Mouse (Mus musculus) yolk sac, embryonic 10.5 days (tissue): ENCODE data around the gene Rnf150.
"Not testable (repeated sequence)": the region's sequence is repeated elsewhere in the genome, so short reads cannot be mapped to it uniquely, and the experiment has no call there.

Experiments used
- DNase-seq: peaks from one replicate; pipeline ENCODE4 v3.0.0-alpha.2; 2017; ENCODE audit warnings: low spot score

The Rnf150 gene

GRCm38 (mm10) chr8:83077329-83077728, 214.2 kb downstream of the Rnf150 start:
- no peak for DNase-seq

DNA sequence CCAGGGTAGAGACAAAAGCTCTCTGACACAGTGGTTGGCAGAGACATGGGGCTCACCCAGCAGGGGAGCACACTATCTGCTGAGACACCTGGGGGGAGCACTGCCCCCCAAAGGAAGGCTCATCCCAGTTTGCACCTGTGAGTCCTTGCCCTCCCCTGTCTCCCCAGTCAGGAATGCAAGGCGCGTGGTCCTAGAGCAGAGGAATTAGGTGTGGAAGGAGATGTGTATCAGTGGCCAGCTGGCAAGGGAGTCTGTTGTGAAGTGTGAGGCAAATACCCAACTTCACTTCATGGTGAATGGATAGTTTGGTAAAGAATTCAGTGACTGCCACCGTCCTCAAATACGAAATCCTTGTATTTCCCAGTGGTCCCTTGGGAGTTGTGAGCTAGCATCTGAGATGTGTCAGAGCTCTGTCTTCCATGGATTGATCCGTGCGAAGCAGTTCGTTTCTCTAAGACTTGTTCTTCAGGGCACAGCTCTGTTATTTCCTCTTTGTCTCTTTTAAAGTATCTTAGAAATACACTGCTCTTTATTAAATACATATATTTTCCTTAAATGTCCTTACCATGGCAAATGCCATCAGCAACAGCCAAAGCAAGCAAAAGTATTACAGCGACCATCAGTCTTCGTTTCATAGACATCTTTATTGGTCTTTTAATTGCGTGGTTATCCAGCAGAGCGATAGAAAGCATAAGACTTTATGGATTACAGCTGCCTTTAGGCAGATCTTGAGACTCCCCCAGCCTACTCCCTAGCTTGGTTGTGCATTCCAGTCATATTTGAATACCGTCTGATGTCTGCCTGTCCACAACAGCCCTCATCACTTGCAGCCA, 215.8 kb downstream of the Rnf150 start:
- DNase-seq = no peak

DNA sequence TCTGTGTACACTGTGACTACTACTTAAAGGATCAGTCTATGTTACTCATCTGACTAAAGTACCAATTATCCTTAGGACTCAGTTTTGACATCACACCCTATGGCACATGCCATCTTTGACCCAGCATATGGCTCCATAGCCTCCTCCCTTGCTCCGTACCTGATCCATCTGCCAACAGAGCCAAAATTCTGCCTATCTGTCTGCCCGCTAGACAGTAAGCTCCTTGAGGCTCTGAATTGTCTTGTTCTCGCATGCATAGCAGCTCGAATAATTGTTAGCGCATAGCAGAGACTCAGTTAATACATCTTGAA, 216.3 kb downstream of the Rnf150 start:
- DNase-seq = no peak

DNA sequence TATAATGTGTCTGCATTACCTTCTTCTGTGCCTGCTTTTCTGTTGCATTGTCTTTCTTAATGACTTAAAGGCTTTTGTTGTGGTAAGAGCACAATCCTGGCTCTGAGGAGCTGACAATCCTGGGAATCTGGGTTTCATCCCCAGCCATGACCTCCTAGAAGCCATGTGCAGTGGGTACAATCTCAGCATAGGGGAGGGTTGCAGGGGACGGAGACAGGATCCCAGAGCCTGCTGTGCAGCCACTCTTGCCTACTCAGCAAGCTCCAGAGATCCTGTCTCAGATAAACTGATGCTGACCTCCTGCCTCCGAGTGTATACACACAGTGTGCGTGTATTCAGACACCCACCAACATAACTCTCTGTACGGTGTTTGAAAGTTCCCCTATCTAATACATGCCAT, 218.1 kb downstream of the Rnf150 start:
- no peak for DNase-seq

DNA sequence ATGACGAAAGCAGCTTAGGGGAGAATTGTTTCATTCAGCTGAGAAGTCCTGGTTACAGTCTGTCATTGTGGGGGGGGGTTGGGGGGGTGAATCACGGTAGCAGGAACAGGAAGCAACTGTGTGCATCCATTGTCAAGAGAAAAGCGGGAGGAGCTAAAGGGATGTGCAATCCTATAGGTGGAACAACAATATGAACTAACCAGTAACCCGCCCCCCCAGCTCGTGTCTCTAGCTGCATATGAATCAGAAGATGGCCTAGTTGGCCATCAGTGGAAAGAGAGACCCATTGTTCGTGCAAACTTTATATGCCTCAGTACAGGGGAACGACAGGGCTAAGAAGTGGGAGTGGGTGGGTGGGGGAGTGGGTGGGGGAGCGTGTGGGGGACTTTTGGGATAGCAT, 218.7 kb downstream of the Rnf150 start:
- not testable (repeated sequence) for DNase-seq

GRCm38 (mm10) chr8:83082251-83082650, 219.1 kb downstream of the Rnf150 start:
- no peak for DNase-seq

DNA sequence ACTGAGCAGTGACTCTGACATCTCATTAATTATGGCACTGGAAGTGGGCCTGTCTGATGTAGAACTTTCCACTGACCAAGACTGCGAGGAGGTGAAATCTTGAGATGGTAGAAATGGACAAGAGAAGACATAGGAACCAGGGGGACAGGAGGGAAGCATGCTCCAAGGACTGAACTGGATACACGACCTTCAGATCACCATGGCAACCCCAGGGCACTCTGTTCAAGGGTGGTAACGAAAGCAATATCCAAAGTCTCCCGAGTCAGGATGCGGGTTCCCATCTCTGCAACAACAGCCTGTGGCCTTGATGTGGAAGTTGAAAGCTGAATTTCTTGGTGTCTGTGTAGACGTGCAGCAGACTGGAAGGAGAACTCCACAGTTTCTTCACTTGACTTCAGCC, 220.3 kb downstream of the Rnf150 start:
- no peak for DNase-seq

- no peak for DNase-seq
Measured at GRCm38 (mm10) chr8:83085581-83085980, 222.4 kb downstream of the Rnf150 start.

DNA sequence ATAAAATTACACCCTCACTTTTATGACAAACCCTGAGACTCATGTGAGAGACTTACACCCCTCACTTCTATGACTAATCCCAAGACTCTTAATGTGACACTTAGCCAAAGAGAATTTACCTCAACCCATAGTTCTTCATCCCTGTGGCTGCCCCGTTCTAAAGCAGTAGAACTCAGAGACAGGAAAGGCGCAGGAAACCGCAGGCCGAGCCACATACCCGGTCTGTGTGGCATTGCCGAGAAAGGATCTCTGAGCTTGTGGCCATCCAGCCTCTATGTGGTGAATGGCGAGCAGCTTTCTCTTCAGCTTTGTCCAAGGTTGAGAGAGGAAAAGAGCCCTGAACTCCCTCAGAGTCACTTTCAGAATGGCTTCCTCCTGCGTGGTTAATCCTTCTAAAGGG, 223.5 kb downstream of the Rnf150 start:
- DNase-seq = no peak

DNA sequence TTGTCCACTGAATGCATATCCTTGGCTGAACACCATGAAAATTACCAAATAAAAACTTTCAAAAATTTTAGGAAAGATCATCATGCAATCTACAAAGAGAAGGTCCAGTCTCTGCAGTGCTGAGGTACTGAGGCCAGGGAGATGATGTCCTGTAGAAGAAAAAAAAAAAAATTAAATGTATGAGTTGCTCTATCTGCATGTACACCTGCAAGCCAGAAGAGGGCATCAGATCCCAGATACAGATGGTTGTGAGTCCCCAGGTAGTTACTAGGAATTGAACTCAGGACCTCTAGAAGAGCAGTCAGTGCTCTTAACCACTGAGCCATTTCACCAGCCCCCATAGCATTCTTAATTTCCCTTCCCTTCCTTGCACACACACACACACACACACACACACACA, 224.4 kb downstream of the Rnf150 start:
- DNase-seq = no peak

DNA sequence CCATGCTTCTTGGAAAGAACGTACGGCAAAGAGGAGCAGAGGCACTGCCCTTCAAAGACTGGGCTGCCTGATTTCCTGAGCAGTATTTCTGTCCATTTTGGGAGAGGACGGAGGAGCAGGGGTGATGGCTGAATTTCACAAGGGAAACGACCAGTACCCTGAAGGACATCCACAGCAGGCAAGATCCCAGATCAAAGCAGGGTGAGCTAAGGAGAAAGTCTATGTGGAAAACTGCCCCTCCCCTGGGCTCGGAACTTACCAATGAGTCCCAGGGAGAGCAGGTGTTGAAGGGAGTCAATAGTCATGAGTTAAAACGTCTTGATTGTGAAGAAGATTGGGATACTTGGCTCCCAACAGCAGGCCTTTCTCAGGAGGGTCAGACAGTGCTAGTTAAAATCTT, 225.0 kb downstream of the Rnf150 start:
- no peak for DNase-seq

DNA sequence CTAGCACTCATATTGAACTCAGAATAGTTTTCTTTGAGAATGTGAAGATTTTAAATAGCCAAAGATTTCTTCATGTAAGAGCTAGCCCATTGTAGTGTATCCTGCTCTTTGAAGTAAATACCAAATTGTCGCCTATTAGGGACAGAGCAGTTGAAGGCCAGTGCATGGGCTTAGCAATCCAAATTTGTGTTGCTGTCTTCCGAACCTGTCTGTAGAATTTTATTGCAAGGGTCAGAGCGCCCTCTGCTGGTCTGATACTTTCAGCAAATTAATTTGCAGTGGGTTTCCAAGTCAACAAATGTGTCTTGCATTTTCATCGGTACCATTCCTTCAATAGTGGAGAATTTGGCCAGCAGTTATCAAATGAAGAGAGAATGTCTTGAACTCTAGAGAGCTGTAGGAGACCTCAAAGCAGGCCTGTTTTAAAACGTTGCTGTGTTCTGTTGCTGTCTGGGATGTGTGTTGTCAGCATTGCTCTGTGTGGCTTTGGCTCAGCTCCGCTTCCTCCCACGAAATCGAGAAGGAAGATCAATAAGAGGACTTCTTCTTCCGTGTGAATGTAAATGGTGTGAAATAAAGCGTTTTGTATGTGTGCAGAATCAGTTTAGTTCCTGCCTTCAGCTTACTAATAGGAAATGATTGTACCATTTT, 226.3 kb downstream of the Rnf150 start:
- peak; percentile 54 for DNase-seq

GRCm38 (mm10) chr8:83090446-83090845, 227.3 kb downstream of the Rnf150 start:
- no peak for DNase-seq

GRCm38 (mm10) chr8:83100041-83100440, 236.9 kb downstream of the Rnf150 start:
- DNase-seq = no peak

DNA sequence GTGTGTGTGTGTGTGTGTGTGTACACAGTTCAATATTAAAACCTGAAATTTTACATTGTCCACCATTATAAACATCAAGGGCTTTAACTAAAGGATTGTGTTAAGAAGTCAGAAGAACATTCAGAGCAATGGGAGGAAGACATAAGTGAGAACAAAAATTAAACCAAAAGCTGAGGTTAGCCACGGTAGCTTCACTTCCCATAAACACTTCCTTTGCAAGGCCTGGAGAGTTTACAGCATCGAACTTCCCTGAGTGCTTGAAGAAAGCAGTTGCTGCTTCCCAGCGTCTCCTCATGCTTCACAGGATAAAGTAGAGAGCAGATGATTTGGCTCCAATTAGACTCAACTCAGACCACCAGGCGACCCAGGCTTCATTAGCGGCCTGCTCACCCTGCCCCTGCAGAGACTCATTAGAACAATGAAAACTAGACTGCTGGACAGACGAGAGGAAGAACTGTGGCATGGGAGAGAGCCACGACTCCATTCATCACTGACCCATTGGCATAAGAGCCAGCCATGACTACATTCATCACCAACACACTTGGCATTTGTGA, 239.9 kb downstream of the Rnf150 start:
- DNase-seq = no peak

- DNase-seq = no peak
Measured at GRCm38 (mm10) chr8:83103968-83104367, 240.8 kb downstream of the Rnf150 start.

DNA sequence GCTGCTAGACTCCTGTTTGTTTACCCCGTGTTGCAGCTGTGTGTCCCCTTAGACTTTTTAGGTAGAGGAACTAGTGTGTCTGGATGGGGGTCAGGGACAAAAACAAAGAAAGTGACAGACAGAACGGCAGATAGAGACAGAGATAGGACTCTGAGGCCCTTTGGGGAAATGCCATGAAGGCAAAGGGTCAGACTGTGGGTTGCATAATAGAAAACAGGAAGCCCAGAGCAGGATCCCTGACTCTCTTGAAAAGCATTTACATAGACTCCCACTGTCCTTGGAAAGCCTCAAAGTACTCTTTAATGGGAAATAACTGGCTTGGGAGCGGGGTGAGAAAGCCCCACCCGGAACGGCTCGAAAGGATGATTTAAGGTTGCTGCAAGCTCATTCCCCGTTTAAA, 246.6 kb downstream of the Rnf150 start:
- DNase-seq = no peak

GRCm38 (mm10) chr8:83110177-83110576, 247.0 kb downstream of the Rnf150 start:
- no peak for DNase-seq

DNA sequence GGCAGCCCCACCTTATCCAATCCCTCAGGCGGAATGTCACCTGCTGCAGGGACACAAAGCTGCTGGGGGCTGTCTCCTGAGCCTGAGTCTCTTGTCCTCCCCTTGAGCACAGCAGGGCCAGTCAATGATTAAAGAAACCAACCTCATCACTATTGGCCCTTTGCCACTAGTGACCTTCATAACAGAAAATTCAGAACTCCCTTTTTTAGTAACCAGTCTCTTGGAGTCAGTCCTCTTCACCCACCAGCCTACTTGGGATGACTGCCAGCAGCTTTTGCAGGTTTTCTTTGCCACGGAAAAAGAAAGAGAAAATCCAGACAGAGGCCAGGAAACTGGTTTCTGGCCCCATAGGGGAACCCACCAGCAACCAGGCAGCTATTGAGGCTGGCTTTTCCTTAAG, 271.9 kb downstream of the Rnf150 start:
- DNase-seq = no peak

DNA sequence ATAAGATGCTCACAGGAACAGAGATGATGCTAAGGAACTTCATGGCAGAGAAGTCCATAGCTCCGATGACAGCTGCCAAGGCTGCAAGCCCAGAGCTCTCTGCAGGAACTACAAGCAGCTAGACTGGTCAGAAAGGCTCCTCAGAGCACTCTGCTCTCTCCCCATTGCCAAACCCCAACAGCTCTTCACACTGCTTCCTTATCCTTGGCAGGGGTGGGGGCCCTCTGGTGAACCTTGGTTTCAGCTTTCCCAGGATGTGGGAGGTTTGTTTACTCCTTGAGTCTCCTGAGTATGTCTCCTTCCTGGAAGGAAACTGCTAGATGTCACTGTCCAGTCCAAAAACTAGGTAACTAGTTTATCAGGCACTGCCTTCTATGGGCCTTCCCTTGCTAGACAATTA, 276.9 kb downstream of the Rnf150 start:
- DNase-seq = no peak

DNA sequence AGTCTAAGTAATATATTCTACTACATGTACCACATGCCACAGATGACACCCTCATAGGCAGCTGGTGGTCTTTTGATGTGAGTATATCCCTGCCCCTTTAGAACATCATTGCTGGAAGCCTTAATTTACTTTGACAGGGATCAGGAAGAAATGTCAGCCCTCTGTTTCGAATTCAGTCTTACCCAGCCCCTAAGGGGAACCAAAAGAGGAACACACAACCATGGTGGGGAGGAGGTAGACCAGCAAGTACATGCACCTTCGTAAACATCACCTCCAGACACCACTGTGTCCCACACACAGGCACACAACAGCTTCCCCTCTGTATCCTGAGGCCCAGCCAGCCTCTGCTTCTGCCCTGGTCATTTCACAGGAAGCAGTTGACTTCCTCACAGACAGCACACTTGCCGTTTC, 277.6 kb downstream of the Rnf150 start:
- no peak for DNase-seq
